Mouse (Mus musculus) liver, embryonic 13.5 days (tissue): ENCODE results near the gene Sh3rf1. TPM values are rescaled to one million over a fixed set of nuclear protein-coding genes. Genes with fewer than 3 reads are reported as not detected.

Source experiments
- ATAC-seq: fragments of 200-750 bp; cut with Nextera tagmentation; 2 replicates; pipeline ENCODE4 v1.8.0; 2017; ENCODE audit warnings: low read depth, mild to moderate bottlenecking, moderate number of reproducible peaks, moderate library complexity
- DNase-seq: peaks from one replicate; pipeline ENCODE4 v3.0.0; 2022
- H3K27ac ChIP-seq: fragments of 300-500 bp; sonication (generic); 2 replicates; pipeline ENCODE4 v1.5.1; 2015; ENCODE audit warnings: moderate library complexity, mild to moderate bottlenecking, inconsistent platforms
- H3K27me3 ChIP-seq: fragments of 300-500 bp; sonication (generic); 2 replicates; pipeline ENCODE4 v1.6.1; 2015; ENCODE audit warnings: mild to moderate bottlenecking, inconsistent platforms
- H3K36me3 ChIP-seq: fragments of 300-500 bp; sonication (generic); 2 replicates; pipeline ENCODE4 v1.6.1; 2015; ENCODE audit warnings: mild to moderate bottlenecking, inconsistent platforms
- H3K4me1 ChIP-seq: fragments of 300-500 bp; sonication (generic); replicated peaks from 2 replicates; pipeline ENCODE4 v1.6.1; 2015; ENCODE audit warnings: inconsistent platforms
- H3K4me2 ChIP-seq: fragments of 300-500 bp; sonication (generic); 2 replicates; pipeline ENCODE4 v1.6.1; 2015; ENCODE audit warnings: inconsistent platforms, mild to moderate bottlenecking, moderate library complexity
- H3K4me3 ChIP-seq: fragments of 300-500 bp; sonication (generic); replicated peaks from 2 replicates; pipeline ENCODE4 v1.5.1; 2015; ENCODE audit warnings: mild to moderate bottlenecking, inconsistent platforms
- H3K9ac ChIP-seq: fragments of 300-500 bp; sonication (generic); 2 replicates; pipeline ENCODE4 v1.6.1; 2015; ENCODE audit warnings: mild to moderate bottlenecking, inconsistent platforms
- H3K9me3 ChIP-seq: fragments of 300-500 bp; sonication (generic); replicated peaks from 2 replicates; pipeline ENCODE4 v1.6.1; 2016; ENCODE audit warnings: inconsistent platforms
- WGBS: fragments of 180-500 bp; shearing (Covaris S2); methylation state at CpG from one replicate; pipeline ENCODE4 v1.1.7; 2015; ENCODE audit not compliant: insufficient replicate concordance; 5-methylcytosine and 5-hydroxymethylcytosine counted together
- polyA plus RNA-seq: library from polyadenylated mRNA; unstranded; fragments of >200 nt; fragmentation: Nextera tagmentation; extraction: Ambion mirVana; gene quantifications from 2 replicates; pipeline ENCODE4 v1.2.1, GENCODE M21; 2015

Gene Sh3rf1
- polyA plus RNA-seq, 1 experiment from 2014 or later = 1.1 TPM

DNA sequence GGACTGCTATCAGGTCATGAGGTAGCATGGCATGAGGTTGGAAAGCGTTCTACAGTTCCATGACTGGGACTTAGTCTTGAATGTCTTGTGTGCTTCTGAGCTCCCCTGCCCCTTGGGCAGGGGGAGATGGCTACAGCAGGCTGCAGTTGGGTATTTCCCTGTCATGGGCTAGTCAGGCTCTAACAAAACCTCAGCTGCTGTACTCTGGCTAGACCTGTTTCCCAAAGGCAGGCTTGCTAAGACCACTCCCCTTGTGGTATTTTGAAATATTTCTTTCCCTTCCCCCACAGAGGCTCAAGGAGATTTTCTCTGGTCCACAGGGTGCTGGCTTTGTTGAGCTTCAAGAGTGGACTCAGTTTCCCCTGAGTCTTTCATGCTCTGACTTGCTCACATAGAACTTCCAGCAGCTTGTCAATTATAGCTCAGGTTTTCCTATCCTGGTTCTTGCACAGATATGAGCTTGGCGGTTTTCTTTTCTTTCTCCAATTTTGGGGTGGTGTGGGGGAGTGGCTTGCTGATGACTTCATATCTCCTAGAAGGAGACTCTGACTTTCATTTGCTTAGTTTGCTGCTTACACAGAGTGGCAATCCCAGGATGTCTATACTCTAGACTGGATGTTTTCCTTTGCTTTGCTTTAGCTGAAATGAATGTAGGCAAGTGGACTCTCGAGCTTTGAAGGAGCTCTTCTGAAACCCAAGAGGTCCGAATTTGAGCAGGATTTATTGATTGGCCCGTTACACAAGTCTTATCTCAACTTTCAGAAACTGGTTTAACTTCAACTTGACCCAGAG is 20.4 kb upstream of the Sh3rf1 start:
- Histone ChIP-seq H3K36me3 (no peaks in the 10 kb centered on the region), H3K9me3 (no peaks in the 10 kb centered on the region), H3K9ac (no peak overlapping the region), H3K27ac (no peak overlapping the region), H3K27me3 (no peaks in the 10 kb centered on the region), H3K4me3 (no peak overlapping the region), H3K4me2 (no peak overlapping the region), H3K4me1 (no peaks in the 10 kb centered on the region)
- ATAC-seq (no peak), DNase-seq (no peak)
- 51% methylated on average over 5 of the region's 5 CpGs for WGBS

DNA sequence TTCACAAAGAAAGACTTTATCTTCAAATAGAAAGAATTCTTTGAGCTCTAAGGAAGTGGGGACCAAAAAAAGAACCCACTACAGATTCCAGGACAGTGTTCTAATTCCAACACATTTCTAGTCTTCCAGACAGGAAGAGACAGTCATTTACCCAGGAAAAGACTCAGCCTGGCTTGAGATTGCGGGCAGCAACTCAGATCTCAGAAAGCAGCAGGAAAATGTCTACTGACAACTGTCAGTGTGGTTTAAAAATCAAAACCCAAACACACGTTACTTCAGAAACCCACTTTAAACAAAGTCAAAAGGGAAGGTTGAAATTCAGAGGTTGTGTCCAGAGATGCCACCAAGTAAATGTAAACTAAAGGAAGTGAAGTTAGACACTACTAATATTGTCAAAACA is 16.8 kb upstream of the Sh3rf1 start:
- H3K9ac ChIP-seq = no peak overlapping the region
- H3K4me2 ChIP-seq = no peak overlapping the region
- ATAC-seq = no peak
- no peaks in the 10 kb centered on the region for H3K36me3 ChIP-seq
- H3K27me3 ChIP-seq = no peaks in the 10 kb centered on the region
- no peak for DNase-seq
- no peak overlapping the region for H3K27ac ChIP-seq
- no peaks in the 10 kb centered on the region for H3K4me1 ChIP-seq
- no peaks in the 10 kb centered on the region for H3K9me3 ChIP-seq
- 33% methylated on average over 2 of the region's 2 CpGs for WGBS
- no peak overlapping the region for H3K4me3 ChIP-seq

DNA sequence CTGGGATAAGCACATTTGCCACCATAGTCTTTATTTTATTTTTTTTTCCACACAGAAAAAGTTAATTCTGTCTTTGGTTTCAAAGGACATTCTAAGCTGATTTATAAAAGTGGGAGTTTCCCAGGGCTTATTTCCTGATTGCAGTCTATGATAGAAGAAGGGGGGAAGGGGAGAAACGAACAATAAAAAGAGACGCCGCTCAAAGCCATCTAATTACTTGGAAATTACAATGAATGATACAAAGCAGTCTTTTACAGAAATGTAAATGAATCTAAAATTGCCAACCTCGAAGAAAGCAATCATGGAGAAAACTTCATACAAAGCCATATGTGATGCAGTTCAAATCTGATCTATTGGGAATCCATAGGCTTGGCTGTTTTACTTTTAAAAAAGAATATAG is 16.0 kb upstream of the Sh3rf1 start:
- DNase-seq = no peak
- 65% methylated on average over 4 of the region's 4 CpGs for WGBS
- Histone ChIP-seq H3K4me2 (no peak overlapping the region), H3K4me1 (no peaks in the 10 kb centered on the region), H3K9me3 (no peaks in the 10 kb centered on the region), H3K27ac (no peak overlapping the region), H3K27me3 (no peaks in the 10 kb centered on the region), H3K9ac (no peak overlapping the region), H3K36me3 (no peaks in the 10 kb centered on the region), H3K4me3 (no peak overlapping the region)
- no peak for ATAC-seq

DNA sequence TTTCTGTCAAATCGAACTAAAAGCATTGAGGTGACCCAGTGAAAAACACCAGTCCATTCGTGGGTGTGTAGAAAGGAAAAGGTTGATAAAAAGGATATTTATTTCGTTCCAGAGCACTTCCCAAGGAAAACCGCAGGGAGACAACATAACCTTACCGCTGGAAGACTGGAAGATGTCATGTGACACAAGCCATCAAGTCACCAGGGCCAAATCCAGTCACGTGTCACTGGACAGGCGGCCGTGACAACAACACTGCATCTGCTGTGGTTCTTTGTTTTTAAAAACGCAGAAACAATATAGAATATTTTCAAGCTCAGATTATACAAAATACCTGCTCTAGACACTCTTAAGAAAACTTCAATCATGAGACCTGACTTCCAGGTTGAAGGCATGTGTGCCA is 15.0 kb upstream of the Sh3rf1 start:
- no peak for ATAC-seq
- H3K4me1 ChIP-seq = no peaks in the 10 kb centered on the region
- no peaks in the 10 kb centered on the region for H3K27me3 ChIP-seq
- no peak overlapping the region for H3K27ac ChIP-seq
- no peak overlapping the region for H3K9ac ChIP-seq
- H3K36me3 ChIP-seq = no peaks in the 10 kb centered on the region
- no peak overlapping the region for H3K4me3 ChIP-seq
- WGBS = 66% methylated on average over 9 of the region's 9 CpGs
- no peak overlapping the region for H3K4me2 ChIP-seq
- DNase-seq = no peak
- H3K9me3 ChIP-seq = no peaks in the 10 kb centered on the region

DNA sequence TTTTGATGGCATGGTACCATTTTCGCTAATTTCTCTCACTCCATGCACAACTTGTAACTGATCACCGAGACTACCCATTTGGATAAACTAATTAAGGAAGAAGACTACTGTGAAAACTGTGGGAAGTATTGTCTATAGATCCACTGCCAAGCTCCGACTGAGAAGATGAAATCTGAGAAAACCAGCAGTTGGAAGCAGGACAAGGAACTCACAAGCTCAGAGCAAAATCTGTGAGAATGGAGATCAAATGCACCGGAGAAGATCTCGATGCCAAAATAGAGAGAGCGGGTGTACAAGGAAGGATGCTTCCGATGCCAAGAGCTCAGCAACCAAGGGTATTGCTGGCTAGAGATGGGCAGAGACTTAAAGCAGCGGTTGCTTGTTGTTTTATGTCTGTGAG is 12.8 kb upstream of the Sh3rf1 start:
- ATAC-seq = no peak
- H3K4me3 ChIP-seq = no peak overlapping the region
- DNase-seq = no peak
- H3K27ac ChIP-seq = no peak overlapping the region
- no peaks in the 10 kb centered on the region for H3K36me3 ChIP-seq
- H3K9ac ChIP-seq = no peak overlapping the region
- WGBS = 76% methylated on average over 8 of the region's 8 CpGs
- no peaks in the 10 kb centered on the region for H3K4me1 ChIP-seq
- no peak overlapping the region for H3K4me2 ChIP-seq
- no peaks in the 10 kb centered on the region for H3K27me3 ChIP-seq
- H3K9me3 ChIP-seq = no peaks in the 10 kb centered on the region

DNA sequence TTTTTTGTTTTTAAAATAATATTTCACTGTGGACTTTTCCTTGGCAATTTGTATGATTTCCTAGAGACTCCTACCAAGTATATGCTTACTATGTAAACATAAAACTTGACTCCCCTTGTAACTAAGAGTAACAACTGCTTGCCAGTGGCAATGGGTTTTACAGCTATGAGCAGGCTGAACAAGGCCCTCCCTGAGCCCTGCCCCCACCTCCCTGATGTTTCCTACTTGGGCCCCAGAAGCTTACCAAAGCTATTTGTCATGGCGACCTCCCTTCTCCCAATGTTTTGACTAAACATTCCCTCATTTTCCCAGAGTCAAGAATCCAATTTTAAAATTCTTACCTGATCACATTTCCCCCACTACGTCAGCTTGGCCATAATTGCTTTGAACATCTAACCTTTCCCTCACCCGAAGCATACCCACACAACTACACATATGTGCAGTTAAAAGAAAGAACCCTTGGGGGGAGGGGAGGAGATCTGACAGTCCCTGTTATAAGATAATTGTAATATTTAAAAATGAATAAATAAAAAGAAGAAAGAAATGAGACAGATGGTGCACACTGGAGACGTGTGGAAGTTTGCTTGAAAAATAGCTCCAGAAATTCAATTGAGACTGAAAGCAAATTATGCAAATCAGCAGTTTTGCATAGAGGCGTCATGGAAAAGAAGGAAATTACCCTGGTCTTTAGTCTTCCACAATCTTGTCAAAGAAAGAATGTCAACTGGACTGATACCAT is 8.4 kb upstream of the Sh3rf1 start:
- 54% methylated on average over 5 of the region's 5 CpGs for WGBS
- H3K4me3 ChIP-seq = no peak overlapping the region
- H3K27me3 ChIP-seq = no peaks in the 10 kb centered on the region
- ATAC-seq (no peak), DNase-seq (no peak)
- no peaks in the 10 kb centered on the region for H3K9me3 ChIP-seq
- H3K4me1 ChIP-seq = no peaks in the 10 kb centered on the region
- no peak overlapping the region for H3K27ac ChIP-seq
- no peak overlapping the region for H3K4me2 ChIP-seq
- no peaks in the 10 kb centered on the region for H3K36me3 ChIP-seq
- H3K9ac ChIP-seq = no peak overlapping the region

DNA sequence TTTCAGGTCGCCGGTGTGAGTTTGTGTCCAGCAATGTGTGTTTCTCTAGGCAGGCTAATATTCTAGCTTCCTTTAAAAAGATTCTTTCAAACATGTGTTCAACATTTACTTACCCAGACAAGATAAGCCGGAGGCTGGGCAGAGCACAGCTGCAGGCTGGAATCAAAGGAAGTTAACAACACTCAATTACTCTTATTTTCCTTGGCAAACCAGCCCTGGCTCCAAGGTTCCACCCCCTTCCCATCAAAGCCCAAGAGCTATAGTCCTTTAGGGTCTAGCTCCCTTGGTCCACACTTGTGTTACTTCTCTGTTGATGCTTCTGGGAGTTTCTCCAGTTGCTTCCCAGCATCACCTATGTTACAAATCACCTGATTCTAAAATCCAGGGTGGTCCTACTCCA is 6.7 kb upstream of the Sh3rf1 start:
- DNase-seq (no peak), ATAC-seq (no peak)
- H3K27ac ChIP-seq = no peak overlapping the region
- WGBS = 61% methylated on average over 3 of the region's 3 CpGs
- no peak overlapping the region for H3K9ac ChIP-seq
- H3K4me2 ChIP-seq = no peak overlapping the region
- no peaks in the 10 kb centered on the region for H3K36me3 ChIP-seq
- no peak overlapping the region for H3K4me3 ChIP-seq
- peaks cover 8% of the 10 kb centered on the region for H3K27me3 ChIP-seq
- H3K4me1 ChIP-seq = no peaks in the 10 kb centered on the region
- H3K9me3 ChIP-seq = no peaks in the 10 kb centered on the region

DNA sequence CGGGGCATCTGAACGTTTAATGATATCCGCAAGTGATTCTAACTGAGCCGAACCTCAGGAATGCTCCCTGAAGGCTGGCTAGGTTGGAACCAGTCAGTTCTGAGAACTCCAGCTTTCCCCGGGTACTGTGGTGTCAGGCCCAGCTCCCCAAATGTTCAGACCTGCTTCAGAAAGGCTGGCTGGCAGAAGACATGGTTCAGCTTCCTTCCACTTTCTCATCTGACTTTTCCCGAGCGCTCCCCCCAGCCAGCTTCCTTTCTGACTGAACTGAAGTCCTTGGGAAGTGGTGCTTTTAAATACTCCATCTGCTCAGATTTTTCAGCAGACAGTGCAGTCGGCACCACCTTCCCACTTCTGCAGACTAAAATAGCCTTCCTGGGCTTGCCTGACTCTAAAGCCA is 6.2 kb upstream of the Sh3rf1 start:
- Histone ChIP-seq H3K36me3 (no peaks in the 10 kb centered on the region), H3K4me1 (no peaks in the 10 kb centered on the region), H3K9ac (no peak overlapping the region), H3K27ac (no peak overlapping the region), H3K27me3 (peaks cover 12% of the 10 kb centered on the region), H3K9me3 (no peaks in the 10 kb centered on the region), H3K4me2 (no peak overlapping the region), H3K4me3 (no peak overlapping the region)
- DNase-seq (no peak), ATAC-seq (no peak)
- 72% methylated on average over 8 of the region's 8 CpGs for WGBS

DNA sequence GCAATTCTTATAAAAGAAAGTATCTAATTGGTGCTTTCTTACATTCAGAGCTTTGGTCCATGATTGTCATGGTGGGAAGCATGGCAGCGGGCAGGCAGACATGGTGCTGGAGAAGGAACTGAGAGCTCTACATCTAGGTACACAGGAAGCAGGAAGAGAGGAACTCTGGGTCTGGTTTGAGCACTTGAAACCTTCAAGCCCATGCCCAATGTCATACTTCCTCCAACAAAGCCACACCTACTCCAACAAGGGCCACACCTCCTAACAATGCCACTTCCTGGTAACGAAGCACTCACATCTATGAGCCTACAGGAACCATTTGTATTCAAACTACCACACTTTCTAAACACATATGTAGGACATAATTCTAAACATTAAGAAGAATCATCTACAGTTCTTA is 5.2 kb upstream of the Sh3rf1 start:
- 78% methylated on average over 2 of the region's 2 CpGs for WGBS
- Histone ChIP-seq H3K4me3 (no peak overlapping the region), H3K9me3 (no peaks in the 10 kb centered on the region), H3K9ac (no peak overlapping the region), H3K4me2 (no peak overlapping the region), H3K4me1 (0 out of 2 replicates have a peak, but pooled peaks cover 4% of the 10 kb centered on the region), H3K27me3 (peaks cover 20% of the 10 kb centered on the region), H3K27ac (no peak overlapping the region), H3K36me3 (no peaks in the 10 kb centered on the region)
- ATAC-seq (no peak), DNase-seq (no peak)

DNA sequence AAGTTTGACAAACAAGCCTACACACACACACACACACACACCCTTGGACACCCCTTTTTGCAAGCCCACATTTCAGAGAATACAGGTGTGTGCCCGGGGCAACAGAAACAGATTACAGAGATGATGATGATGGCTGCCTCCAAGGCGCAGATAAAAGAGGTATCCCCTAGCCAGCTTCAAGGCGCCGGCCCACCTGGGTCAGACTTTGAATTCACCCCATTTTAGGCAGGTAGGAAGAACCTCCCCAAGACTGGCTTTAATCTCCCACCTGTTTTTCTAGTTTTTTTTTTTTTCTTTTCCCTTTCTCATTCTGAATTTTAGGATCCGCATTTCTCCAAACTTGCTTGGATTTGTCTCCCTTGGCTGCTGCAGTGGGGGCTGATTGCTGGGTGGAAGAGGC is 389 bp upstream of the Sh3rf1 start:
- no peaks in the 10 kb centered on the region for H3K9me3 ChIP-seq
- no peak for ATAC-seq
- DNase-seq = no peak
- peak overlapping the region; percentile 69 for H3K4me3 ChIP-seq
- peaks cover 20% of the 10 kb centered on the region for H3K4me1 ChIP-seq
- no peak overlapping the region for H3K27ac ChIP-seq
- peak overlapping the region; percentile 71 for H3K9ac ChIP-seq
- H3K36me3 ChIP-seq = no peaks in the 10 kb centered on the region
- peaks cover 36% of the 10 kb centered on the region for H3K27me3 ChIP-seq
- peak overlapping the region; percentile 77 for H3K4me2 ChIP-seq
- 26% methylated on average over 5 of the region's 5 CpGs for WGBS

DNA sequence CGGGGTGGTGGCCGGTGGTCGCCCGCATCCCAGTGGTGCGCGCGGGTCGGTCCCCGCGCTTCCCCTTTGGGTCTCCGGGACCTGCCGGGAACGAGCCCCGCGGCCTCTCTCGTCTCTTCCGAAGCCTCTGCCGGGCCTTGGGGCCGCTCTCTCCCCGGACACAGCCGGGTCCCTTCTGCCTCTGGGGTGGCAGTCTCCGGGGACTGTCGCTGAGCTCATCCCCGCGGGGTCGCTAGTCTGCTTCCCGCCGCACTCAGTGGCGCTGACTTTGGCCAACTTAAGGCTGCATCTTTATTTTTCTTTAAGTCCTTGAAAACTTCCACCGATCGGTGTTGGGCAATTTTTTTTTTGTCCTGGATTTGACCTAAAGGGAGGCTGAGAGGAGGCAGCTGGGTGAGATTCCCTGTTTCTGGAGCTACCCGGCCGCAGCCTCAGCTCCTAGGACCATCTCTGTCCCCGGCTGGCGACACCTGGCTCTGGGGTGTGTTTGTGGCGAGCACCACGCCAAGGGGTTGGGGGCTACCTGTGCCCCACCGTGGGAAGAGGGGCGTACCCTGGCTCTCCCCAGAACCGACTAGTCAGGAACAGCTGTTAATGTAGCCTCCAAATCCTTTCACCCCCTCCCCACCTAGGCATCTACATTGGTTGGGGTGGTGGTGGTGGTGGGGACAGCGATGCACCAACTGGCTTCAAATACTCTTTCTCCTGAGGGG is 864 bp downstream of the Sh3rf1 start:
- Histone ChIP-seq H3K36me3 (0 out of 2 replicates have a peak, but pooled peaks cover 2% of the 10 kb centered on the region), H3K9me3 (no peaks in the 10 kb centered on the region), H3K4me3 (peak overlapping the region; percentile 69), H3K9ac (peak overlapping the region; percentile 71), H3K27ac (no peak overlapping the region), H3K4me2 (peak overlapping the region; percentile 77), H3K4me1 (peaks cover 22% of the 10 kb centered on the region), H3K27me3 (peaks cover 36% of the 10 kb centered on the region)
- DNase-seq (peak; percentile 18), ATAC-seq (peak; percentile 70)
- 1% methylated on average over 41 of the region's 41 CpGs for WGBS
